Mouse (Mus musculus) small intestine, adult 2 months (tissue): ENCODE results near the gene Bptf. TPM values are rescaled to one million over a fixed set of nuclear protein-coding genes. Genes with fewer than 3 reads are reported as not detected.
A peak's percentile ranks its signal among the peaks of the same experiment; 100 is the strongest.

ENCODE experiments used
- H3K27ac ChIP-seq: fragments of 200-500 bp; 2 replicates; pipeline ENCODE4 v1.5.1; 2012; ENCODE audit warnings: low read depth, low read length, control low read depth, inconsistent platforms; ENCODE audit not compliant: insufficient read depth
- H3K27me3 ChIP-seq: fragments of 200-500 bp; 2 replicates; pipeline ENCODE4 v1.6.1; 2012; ENCODE audit warnings: mild to moderate bottlenecking, moderate library complexity, low read length, inconsistent platforms; ENCODE audit not compliant: control insufficient read depth, insufficient read depth
- H3K36me3 ChIP-seq: fragments of 200-500 bp; 2 replicates; pipeline ENCODE4 v1.6.1; 2012; ENCODE audit warnings: mild to moderate bottlenecking, low read length, control low read depth, inconsistent platforms; ENCODE audit not compliant: control insufficient read depth, insufficient read depth
- H3K4me1 ChIP-seq: fragments of 200-500 bp; 2 replicates; pipeline ENCODE4 v1.6.1; 2012; ENCODE audit warnings: low read length, inconsistent platforms, mixed read lengths; ENCODE audit not compliant: control insufficient read depth, insufficient read depth, insufficient read length
- H3K4me3 ChIP-seq: fragments of 200-500 bp; 2 replicates; pipeline ENCODE4 v1.5.1; 2012; ENCODE audit warnings: low read depth, mild to moderate bottlenecking, control low read depth, inconsistent platforms, low read length, moderate library complexity
- CTCF ChIP-seq: fragments of 200-500 bp; IDR thresholded peaks from 2 replicates; pipeline ENCODE4 v1.5.1; 2012; ENCODE audit warnings: low read depth, mild to moderate bottlenecking, control low read depth, inconsistent platforms, low read length, moderate library complexity, mixed read lengths; ENCODE audit not compliant: insufficient replicate concordance, insufficient read length; ENCODE audit errors: extremely low read depth
- POLR2A ChIP-seq: fragments of 200-500 bp; IDR thresholded peaks from 2 replicates; pipeline ENCODE4 v1.6.1; 2012; ENCODE audit warnings: low read depth, mild to moderate bottlenecking, control low read depth, inconsistent platforms, low read length, moderate library complexity
- WGBS: fragments of 180-500 bp; shearing (Covaris S2); methylation state at CpG from one replicate; pipeline ENCODE4 v1.1.7; 2018; 5-methylcytosine and 5-hydroxymethylcytosine counted together
- polyA plus RNA-seq: library from polyadenylated mRNA; depleted of rRNA; stranded (reverse); fragments of >200 nt; gene quantifications from 2 replicates; pipeline ENCODE4 v1.2.3, GENCODE M21; 2012

The Bptf gene
- polyA plus RNA-seq, 1 experiment: 15.2 TPM

GRCm38 (mm10) chr11:107011669-107012323 is 120.1 kb downstream of the Bptf start:
- H3K27ac ChIP-seq: peak overlapping the region; percentile 99
- H3K36me3 ChIP-seq: no peaks in the 10 kb centered on the region
- 27% methylated on average over 18 of the region's 18 CpGs for WGBS
- TF ChIP-seq POLR2A (no peak), CTCF (no peak)
- H3K4me3 ChIP-seq: peak overlapping the region; percentile 75
- H3K27me3 ChIP-seq: no peaks in the 10 kb centered on the region
- H3K4me1 ChIP-seq: peaks cover 5% of the 10 kb centered on the region; the same call in 1 of the 2 replicates

GRCm38 (mm10) chr11:107011171-107011570 is 120.8 kb downstream of the Bptf start:
- Histone ChIP-seq H3K27ac (no peak overlapping the region), H3K4me3 (no peak overlapping the region), H3K4me1 (peaks cover 6% of the 10 kb centered on the region), H3K27me3 (no peaks in the 10 kb centered on the region), H3K36me3 (no peaks in the 10 kb centered on the region)
- TF ChIP-seq POLR2A: no peak
- no peak for TF ChIP-seq CTCF
- WGBS: 83% methylated on average over 7 of the region's 7 CpGs

GRCm38 (mm10) chr11:107010447-107010846 is 121.5 kb downstream of the Bptf start:
- TF ChIP-seq CTCF (no peak), POLR2A (no peak)
- 92% methylated on average over 3 of the region's 3 CpGs for WGBS
- H3K4me1 ChIP-seq: peaks cover 6% of the 10 kb centered on the region
- no peak overlapping the region for H3K4me3 ChIP-seq
- H3K36me3 ChIP-seq: no peaks in the 10 kb centered on the region
- no peaks in the 10 kb centered on the region for H3K27me3 ChIP-seq
- no peak overlapping the region for H3K27ac ChIP-seq

DNA sequence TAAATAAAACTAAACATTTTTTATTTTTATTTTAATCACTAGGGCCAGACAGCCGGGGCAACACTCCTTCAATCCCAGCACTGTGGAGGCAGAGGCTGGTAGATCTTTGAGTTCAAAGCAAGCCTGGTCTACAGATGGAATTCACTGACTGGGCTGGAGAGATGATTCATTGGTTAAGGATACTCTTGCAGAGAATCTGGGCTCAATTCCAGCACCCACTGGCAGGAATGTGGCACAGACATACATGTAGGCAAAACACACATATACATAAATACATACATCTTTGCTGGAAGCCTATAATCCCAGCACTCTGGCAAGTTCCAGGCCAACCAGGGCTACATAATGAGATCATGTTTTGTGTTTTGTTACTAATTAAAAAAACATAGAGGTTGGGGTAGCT is 126.4 kb downstream of the Bptf start:
- TF ChIP-seq POLR2A (no peak), CTCF (no peak)
- no peaks in the 10 kb centered on the region for H3K36me3 ChIP-seq
- H3K4me1 ChIP-seq: peaks cover 3% of the 10 kb centered on the region
- no peak overlapping the region for H3K27ac ChIP-seq
- WGBS: 94% methylated on average over 1 of the region's 1 CpGs
- H3K4me3 ChIP-seq: no peak overlapping the region
- no peaks in the 10 kb centered on the region for H3K27me3 ChIP-seq

DNA sequence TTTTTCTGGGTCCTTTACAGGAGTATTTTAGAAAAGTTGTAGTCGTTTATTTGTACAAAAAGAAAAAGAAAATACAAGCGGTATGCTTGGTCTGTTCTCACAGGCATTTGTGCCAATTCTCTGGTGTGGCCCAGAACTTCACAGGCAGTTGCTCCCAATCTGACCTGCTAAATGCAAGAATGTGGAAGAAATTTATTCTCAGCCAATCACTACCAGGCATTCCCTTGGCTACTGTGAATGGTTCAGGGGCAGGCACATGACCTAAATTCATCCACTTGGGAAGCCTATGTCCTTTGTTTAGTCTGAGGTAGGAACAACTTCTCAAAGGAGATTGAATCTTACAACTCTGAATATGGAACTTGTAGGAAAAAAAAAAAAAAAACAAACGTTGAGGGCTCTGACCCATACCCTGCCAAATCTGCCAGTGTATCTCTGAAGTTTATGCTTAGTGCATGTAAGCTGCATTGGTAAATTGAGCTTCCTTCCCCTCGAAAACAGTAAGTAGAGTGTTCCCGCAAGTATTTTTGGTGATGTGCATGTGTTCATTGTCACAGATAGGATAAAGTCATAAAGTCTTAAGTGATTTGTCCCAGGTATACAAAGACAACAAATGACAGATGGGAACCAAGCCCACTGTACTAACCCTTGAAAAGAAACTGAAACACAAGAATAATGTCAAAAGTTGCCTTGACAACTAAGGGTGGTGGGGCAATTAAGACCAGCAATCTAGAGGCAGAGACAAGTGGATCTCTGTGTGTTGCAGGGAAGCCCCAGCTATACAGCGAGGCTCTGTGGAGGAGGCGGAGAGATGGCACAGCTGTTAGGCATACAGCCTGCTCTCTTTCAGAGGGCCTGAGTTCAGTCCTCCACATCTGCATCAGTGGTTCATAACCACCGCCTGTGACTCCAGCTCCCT is 129.9 kb downstream of the Bptf start:
- WGBS: 51% methylated on average over 8 of the region's 8 CpGs
- H3K4me3 ChIP-seq: no peak overlapping the region
- H3K36me3 ChIP-seq: peaks cover 3% of the 10 kb centered on the region; the same call in 1 of the 2 replicates
- no peak overlapping the region for H3K27ac ChIP-seq
- H3K27me3 ChIP-seq: no peaks in the 10 kb centered on the region
- H3K4me1 ChIP-seq: peaks cover 3% of the 10 kb centered on the region
- TF ChIP-seq CTCF: no peak
- no peak for TF ChIP-seq POLR2A

GRCm38 (mm10) chr11:106999949-107000513 is 131.9 kb downstream of the Bptf start:
- no peak for TF ChIP-seq CTCF
- no peak for TF ChIP-seq POLR2A
- Histone ChIP-seq H3K36me3 (peaks cover 20% of the 10 kb centered on the region), H3K4me1 (no peaks in the 10 kb centered on the region; the same call in 1 of the 2 replicates), H3K4me3 (no peak overlapping the region), H3K27ac (peak overlapping the region; percentile 78), H3K27me3 (no peaks in the 10 kb centered on the region)
- 60% methylated on average over 9 of the region's 9 CpGs for WGBS

DNA sequence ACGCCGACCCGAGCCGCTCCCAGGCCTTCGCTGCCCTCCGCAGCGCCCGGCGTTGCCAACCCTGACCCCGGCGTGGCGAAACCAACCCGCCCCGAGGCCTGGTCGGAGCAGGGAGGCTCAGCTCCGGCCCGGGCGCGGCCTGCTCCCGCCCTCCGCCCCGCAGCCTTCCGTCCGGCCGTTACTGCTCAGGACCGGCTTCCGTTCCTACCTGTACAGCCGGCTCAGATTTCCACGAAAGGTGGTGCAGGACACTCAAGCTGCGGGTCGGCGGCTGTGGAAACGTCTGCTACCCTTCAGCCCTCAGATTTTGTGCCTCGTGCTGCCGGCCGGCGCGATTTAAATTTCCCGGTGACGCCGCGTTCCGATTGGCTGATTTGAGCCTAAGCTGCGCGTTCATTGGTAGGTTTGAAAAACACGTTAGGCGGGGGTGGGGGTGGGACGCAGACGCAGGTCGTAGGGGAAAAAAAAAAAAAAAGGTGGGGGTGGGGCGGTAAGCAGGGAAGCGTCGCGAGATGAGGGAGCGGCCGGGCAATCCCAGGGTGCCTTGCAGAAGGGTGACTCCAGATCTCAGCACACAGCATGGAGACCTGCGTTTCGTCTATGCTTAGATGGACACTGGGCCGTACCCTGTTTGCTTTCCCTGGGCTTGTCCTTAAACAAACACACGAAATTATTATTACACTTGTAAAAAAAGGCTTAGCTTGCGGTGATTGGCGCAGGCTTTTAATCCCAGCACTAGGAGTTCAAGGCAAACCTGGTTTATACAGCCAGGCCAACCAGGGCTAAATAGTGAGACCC is 132.6 kb downstream of the Bptf start, which contains the start of gene Kpna2:
Kpna2 (minus strand) TSS at position 391 of the 798 bp plus-strand sequence.
- Histone ChIP-seq H3K27ac (peak within 1 kb of the TSS; percentile 78), H3K27me3 (no peaks in the 10 kb centered on the region), H3K4me1 (peaks cover 3% of the 10 kb centered on the region; the same call in 1 of the 2 replicates), H3K4me3 (peak within 1 kb of the TSS; percentile 96), H3K36me3 (peaks cover 25% of the 10 kb centered on the region)
- TF ChIP-seq POLR2A (peak; percentile 78; the same call in 1 of the 2 replicates), CTCF (no peak)
- WGBS: under 1% methylated on average over 62 of the region's 62 CpGs
